Mouse (Mus musculus) embryonic stem cell, embryonic (primary cell): Measurements from ENCODE around the gene Gm572.

Experiments
- CTCF ChIA-PET, 4 experiments: fragments of 300-600 bp in 2 of 4; fragments of 350-600 bp in 2 of 4; sonication (Branson Sonifier 250); formaldehyde crosslinking; loops; one replicate each; lab custom pipeline; 2022; ENCODE audit warnings: inconsistent platforms in 2 of 4; lab: Charles Lee
- POLR2A ChIA-PET, 4 experiments: fragments of 300-600 bp in 2 of 4; fragments of 350-600 bp in 2 of 4; sonication (Branson Sonifier 250); formaldehyde crosslinking; loops; one replicate each; lab custom pipeline; 2022; ENCODE audit warnings: antibody characterized with exemption in 4 of 4, inconsistent platforms in 1 of 4; lab: Charles Lee

The Gm572 gene

DNA sequence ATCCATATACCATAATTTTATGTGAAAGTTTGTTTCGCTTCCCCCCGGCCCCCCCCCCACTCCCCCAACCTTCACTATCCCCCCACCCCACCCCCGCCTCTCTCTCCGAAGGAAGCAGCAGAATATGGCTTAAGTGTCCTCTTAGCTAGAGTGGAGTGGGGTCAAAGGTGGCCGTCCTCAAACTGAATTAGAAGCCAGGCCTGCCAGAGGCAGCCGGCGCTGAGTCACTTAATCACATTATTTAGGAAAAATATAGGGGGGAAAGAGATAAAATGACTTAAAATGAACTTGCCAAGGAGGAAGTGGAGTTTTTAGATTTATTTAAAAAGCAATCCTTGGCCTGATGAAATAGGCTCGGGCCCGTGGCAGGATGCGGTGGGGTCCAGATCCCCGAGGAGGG, 65.7 kb downstream of the Gm572 start:
- ChIA-PET POLR2A (interaction anchor here in 1 of 4 experiments (1.1 kb wide), 1 partner anchor 30 kb away, joined by 4 read pairs; no protein-coding TSS in a partner anchor), CTCF (interaction anchor here in 3 of 4 experiments (0.6 to 1.2 kb wide), 3 partner anchors 28 to 367 kb away, joined by 3 to 5 read pairs (median 3); no protein-coding TSS in a partner anchor)

- ChIA-PET POLR2A (interaction anchor here in 2 of 4 experiments (0.7 to 1.8 kb wide), 4 partner anchors 13 to 29 kb away, joined by 3 to 6 read pairs (median 4); no protein-coding TSS in a partner anchor), CTCF (interaction anchor here in 3 of 4 experiments (0.8 to 1.7 kb wide), 5 partner anchors 14 to 66 kb away, joined by 3 read pairs; no protein-coding TSS in a partner anchor)
These were observed 67.3 kb downstream of the Gm572 start for GRCm38 (mm10) chr4:148710446-148710845.

DNA sequence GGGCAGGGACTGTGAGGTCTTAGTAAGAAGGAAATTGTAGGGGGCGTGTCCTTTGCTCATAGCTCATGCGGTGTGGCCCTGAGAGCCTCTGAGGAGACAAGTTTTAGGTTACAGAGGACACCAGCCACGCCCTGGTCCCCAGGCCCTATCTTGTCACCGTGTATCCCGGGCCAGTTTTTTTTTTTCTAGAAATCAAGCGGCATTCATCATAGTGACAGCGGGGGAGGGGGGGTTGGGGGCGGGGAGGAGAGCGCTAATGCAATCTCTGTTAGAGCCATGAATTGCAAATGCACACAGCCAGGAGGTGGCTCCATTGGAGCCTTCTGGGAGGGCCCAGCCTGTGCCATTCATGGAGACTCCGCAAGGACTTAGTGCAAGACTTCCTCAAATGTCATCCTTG, 68.2 kb downstream of the Gm572 start:
- POLR2A ChIA-PET: interaction anchor here in 3 of 4 experiments (0.6 to 2.1 kb wide), 11 partner anchors 10 to 351 kb away, joined by 3 to 9 read pairs (median 3); no protein-coding TSS in a partner anchor

DNA sequence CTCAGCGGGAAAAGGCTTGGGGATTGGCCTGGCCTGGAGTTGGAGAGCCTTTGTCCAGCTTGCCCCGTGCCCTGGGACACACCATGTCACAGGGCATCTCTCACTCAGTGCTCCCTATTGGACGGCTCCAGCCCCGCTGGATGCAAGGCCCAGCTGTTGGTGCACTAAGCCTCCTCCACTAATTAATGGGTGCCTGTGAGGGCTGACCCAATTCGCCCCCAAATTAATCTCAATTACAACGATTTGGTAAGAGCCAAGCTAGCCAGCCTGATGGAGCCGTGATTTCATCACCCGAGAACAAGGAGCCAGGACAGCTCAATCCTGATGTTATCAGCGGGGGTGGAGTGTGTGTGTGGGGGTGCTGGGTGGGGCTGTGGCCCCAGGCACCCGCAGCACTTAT, 69.5 kb downstream of the Gm572 start:
- ChIA-PET CTCF (interaction anchor here in 3 of 4 experiments (0.6 to 1.7 kb wide), 7 partner anchors 9 to 1052 kb away, joined by 3 to 8 read pairs (median 3); partner anchors contain the start of gene Disp3 (in 1 of the 3)), POLR2A (interaction anchor here in 2 of 4 experiments (0.6 to 2.1 kb wide), 11 partner anchors 9 to 363 kb away, joined by 3 to 9 read pairs (median 3); partner anchors contain the start of gene Tardbp (in 1 of the 2))

More for the DNA sequence above, 68.2 kb downstream of the Gm572 start:
- CTCF ChIA-PET: interaction anchor here (0.6 to 1.7 kb wide), 9 partner anchors 13 to 421 kb away, joined by 3 to 8 read pairs (median 3); no protein-coding TSS in a partner anchor

GRCm38 (mm10) chr4:148714064-148714463, 70.9 kb downstream of the Gm572 start:
- POLR2A ChIA-PET: interaction anchor here in 2 of 4 experiments (0.9 to 1.7 kb wide), 5 partner anchors 9 to 363 kb away, joined by 3 to 4 read pairs (median 4); no protein-coding TSS in a partner anchor
- CTCF ChIA-PET: interaction anchor here in 3 of 4 experiments (0.6 to 1.7 kb wide), 5 partner anchors 9 to 1011 kb away, joined by 3 to 5 read pairs (median 3); no protein-coding TSS in a partner anchor

DNA sequence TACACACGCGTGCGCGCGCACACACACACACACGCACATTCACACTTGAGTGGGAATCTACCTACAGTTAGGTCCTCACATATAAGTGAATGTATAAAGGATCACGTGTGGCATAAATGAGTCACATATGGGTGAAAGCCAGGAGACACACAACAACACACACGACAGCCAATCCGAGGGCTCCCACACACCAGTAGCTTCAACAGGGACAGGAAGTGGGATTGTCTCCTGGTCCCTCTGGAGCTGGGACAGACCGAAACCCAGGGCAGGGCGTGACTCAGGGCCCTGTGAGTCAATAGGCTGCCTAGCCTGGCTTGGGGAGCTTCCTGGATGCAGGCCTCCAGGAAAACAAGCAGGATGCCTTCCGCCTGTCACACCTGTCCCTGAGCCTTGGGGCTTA, 71.6 kb downstream of the Gm572 start:
- POLR2A ChIA-PET: interaction anchor here in 2 of 4 experiments (0.9 to 1.1 kb wide), 4 partner anchors 8 to 363 kb away, joined by 3 to 4 read pairs (median 4); no protein-coding TSS in a partner anchor

DNA sequence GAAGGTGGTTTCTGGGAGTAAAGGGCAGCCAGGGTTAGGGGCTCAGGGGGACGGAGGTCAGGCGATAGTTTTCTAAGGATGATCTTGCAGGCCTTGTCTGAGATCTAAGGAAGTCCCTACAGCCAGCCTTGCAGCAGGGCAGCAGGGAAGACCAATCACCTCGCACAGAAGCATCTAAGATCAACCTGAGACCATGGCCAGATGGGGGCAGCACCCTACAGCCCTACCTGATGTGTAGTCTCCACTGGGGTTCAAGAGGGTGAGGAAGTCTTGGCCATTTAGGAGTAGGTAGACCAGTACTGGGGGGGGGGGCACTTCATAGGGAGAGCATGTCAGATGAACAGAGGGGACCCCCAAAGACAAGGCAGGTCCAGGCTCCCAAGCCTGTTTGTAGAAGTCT, 72.3 kb downstream of the Gm572 start:
- POLR2A ChIA-PET: interaction anchor here in 2 of 4 experiments (1.1 to 1.2 kb wide), 3 partner anchors 8 to 10 kb away, joined by 3 to 4 read pairs (median 3); no protein-coding TSS in a partner anchor
- CTCF ChIA-PET: interaction anchor here in 2 of 4 experiments (0.6 to 0.7 kb wide), 2 partner anchors 60 to 245 kb away, joined by 3 read pairs; no protein-coding TSS in a partner anchor

More for the DNA sequence above, 71.6 kb downstream of the Gm572 start:
- CTCF ChIA-PET: interaction anchor here in 3 of 4 experiments (0.6 to 0.7 kb wide), 6 partner anchors 10 to 1011 kb away, joined by 3 read pairs; no protein-coding TSS in a partner anchor
